Mouse (Mus musculus) urinary bladder, postnatal 36 days (tissue): ENCODE measurements around the gene Gm21970.

Experiments used
- DNase-seq, 2 experiments: peaks; one replicate each; pipeline ENCODE4 v3.0.0; 2022; ENCODE audit warnings: low spot score in 2 of 2, mixed read lengths in 1 of 2

The Gm21970 gene

GRCm38 (mm10) chr16:91372577-91373472, 18.7 kb upstream of the Gm21970 start, which contains the start of gene Ifnar2:
TSS of gene Ifnar2 (plus strand) at chr16:91372783.
- peak; percentile 73 to 80 for DNase-seq

- no peak for DNase-seq
These were observed 17.9 kb upstream of the Gm21970 start for GRCm38 (mm10) chr16:91373473-91374252.

- no peak for DNase-seq
These were observed 17.3 kb upstream of the Gm21970 start for GRCm38 (mm10) chr16:91374253-91374634.

DNA sequence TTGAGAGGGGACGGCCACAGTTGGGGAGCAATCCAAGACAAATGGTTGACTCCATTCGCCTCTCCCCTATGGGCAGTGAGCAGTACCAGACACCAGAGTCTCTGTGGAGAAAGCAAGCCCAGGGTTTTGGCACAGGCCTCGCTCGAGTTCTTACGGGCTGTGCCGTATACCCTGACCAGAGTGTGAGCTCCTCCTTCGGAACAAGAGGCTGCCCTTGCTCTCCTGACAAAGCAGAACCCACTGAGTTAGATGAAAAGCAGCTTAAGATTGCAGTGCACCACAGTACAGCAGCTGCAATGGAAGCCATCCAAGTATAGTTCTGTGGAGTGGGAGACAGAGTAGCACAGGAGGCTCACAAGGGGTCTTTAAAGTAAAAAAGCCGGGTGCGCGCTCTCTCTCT, 14.8 kb upstream of the Gm21970 start:
- DNase-seq, result no peak

GRCm38 (mm10) chr16:91378431-91378986, 13.0 kb upstream of the Gm21970 start:
- DNase-seq, result no peak

GRCm38 (mm10) chr16:91378991-91379390, 12.5 kb upstream of the Gm21970 start:
- no peak for DNase-seq

- DNase-seq, result no peak
These were observed 12.1 kb upstream of the Gm21970 start for GRCm38 (mm10) chr16:91379412-91379811.

GRCm38 (mm10) chr16:91380151-91380550, 11.4 kb upstream of the Gm21970 start:
- no peak for DNase-seq

GRCm38 (mm10) chr16:91381606-91382005, 9.9 kb upstream of the Gm21970 start:
- no peak for DNase-seq

DNA sequence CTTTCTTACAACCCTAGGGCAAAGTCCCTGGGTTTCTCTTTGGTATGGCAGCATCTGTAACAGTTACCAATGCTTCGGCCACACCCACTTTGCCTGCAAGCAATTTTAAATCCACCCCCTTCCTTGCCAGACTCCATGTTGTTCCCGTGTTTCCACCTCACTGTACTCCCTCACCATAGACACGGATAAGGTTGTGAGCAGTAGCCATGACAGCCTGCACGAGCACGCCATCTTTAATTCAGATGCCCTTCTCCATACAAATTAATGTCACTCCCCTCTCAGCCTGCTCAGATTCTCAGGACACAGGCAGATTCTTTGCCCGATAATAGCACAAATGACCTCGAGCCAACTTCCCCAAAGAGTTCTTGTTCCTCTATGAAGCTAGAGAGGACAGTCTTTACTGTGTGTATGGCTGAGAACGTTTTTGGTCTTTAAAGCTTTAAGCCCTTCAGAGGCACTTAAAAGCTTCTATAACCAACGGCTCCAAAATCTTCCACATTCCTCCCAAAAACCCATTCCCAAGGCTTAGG, 9.2 kb upstream of the Gm21970 start:
- no peak for DNase-seq

DNA sequence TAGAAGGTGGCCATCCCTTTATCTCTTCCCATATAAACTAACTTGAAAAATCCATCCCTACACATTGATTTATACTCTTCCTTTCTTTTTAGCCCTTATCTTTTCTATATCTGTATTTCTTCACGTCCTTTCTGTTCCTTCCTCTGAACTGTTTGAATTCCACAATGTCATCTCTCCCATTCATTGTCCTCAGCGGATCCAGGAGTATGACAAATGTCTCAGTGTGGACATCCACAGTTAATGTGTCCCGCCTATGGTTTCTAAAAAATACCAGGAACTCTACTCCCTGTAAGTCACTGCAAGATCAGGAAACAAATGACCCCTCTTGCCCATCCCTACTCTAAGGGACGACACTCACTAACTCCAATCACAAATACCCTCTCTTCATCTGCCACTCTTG, 7.3 kb upstream of the Gm21970 start:
- DNase-seq, result no peak

DNA sequence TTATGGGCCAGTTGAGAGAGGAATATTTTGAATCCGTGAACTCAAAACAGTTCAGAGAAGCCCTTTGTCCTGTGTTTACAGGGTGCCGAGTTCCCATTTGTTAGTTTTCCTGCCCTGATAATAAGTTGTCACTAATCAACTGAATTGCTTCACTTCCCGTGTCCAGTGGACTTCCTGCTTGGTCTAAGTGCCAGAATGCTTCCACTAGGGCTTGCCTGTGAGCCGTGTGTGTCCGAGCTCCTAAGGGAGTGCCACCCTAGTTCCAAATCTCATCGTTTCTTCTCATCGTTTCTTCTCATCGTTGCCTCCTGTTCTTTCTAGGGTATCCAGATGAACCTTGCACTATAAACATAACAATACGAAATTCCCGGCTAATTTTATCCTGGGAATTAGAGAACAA, 5.9 kb upstream of the Gm21970 start:
- no peak for DNase-seq

- DNase-seq, result no peak
These were observed 5.0 kb upstream of the Gm21970 start for GRCm38 (mm10) chr16:91386419-91387120.

DNA sequence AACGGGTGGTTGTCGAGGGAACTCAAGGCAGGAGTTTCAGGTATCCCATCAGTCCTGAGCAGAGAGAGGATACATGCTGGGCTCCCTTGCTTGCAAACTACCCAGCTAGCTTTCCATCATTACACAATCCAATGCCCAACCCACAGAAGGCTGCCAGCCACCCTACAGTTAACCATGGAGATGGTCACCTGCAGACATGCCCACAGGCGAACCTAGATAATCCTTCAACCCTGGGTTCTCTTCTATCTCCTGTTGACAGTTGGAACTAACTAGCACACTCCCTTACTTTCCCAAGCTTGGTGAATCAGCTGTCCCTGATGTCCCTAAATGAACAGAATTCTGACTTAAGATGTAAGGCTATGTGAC, 4.4 kb upstream of the Gm21970 start:
- no peak for DNase-seq

GRCm38 (mm10) chr16:91390100-91390499, 1.4 kb upstream of the Gm21970 start:
- no peak for DNase-seq

DNA sequence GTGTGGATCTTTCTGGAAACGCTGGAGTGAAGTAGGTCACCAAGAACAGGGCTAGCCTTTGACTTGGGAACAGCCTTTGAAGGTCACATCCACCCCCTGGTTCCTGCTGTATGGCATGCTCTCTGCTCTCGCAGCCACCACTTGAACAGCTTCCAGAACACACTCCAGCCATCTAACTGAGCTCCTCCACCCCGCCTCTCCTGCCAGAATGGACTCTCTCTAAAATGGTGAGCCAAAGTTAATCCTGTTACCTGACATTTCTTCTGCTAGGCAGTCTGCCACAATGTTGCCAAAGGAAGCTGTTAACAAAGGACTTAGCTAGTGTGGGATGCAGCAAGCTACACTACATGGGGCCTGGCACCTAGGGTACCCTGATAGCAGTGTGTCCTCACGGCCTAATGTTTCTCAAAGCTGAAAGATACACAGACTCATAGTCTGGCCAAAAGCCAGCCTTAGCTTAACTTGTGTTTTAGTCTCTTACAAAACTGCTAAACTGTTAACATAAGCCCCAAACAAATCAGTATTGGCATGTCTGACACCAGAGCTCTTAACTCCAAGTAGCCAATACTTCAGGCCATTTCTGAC, 3.4 kb downstream of the Gm21970 start:
- DNase-seq, result no peak

DNA sequence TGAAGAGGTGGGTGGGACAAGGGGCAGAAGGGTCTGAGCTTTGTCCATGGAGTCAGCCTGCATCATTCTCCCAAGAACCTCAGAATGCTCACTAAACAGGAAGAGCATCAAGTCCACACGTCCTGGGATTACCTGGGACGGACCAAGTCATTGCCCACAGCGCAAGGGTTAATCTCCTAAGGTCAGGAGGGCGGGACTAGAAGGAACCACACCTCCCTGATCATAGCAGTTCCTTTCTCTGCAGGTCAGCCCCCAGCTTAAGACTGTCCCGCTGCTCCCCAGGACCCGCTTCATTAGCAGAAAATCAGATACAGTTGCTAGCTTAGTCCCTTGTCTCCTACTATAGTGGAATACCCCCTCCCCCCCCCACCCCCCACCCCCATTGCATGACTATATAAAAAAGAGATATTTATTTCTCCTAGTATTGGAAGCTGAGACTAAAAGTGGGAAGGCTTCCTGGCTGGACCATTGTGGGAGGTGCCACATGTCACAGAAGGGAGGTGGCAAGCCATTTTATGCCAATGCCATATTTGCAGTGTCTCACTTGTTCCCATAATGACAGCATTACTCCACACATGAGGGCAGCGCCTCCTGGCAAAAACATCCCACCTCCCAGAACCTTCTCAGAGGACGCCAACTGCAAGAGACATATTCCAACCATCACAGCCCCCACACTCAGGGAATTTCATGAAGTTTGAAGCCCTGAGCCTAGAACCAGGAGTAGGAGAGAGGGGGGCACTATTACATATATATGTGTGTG, 4.3 kb downstream of the Gm21970 start:
- DNase-seq, result no peak

- DNase-seq, result no peak
These were observed 5.5 kb downstream of the Gm21970 start for GRCm38 (mm10) chr16:91396844-91397537.

- DNase-seq, result no peak
These were observed 6.5 kb downstream of the Gm21970 start for GRCm38 (mm10) chr16:91398030-91398429.

DNA sequence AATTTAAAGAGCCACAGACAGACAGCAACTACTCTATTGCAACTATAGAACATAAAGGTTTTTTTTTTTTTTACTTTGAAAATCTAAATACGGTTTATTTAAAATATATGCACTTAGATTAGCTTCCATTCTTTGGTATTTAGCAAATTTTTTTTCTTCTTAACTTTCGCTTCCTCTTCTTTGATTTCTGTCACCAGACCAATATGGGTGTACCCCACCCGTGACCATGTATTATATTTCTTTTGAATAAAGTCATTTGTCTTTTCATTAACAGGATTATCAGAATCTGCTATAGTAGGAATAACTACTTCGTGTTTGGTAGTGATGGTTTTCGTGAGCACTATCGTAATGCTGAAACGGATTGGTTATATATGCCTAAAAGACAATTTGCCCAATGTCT, 7.4 kb downstream of the Gm21970 start:
- DNase-seq, result no peak
